32 mouse cellular contexts compared by ENCODE assay signal in the genomic region with DNA sequence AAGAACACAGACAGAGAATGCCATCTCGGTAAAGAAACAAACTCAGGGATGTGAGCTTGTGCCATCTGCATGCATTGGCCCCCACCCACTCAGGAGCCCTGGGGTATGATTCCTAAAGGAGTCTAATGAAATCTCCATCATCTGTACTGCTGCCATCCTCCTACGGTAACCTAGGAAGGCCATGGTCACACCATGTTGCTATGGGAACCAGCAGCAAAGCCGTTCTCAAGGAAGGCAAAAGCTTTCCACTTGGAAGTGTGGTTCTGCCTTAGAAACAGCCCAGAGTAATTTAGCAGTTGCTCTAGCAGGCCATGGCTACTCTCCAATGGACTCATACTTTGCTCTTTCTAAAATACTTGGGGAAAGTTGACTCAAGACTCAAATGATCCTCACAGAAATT. TPM values are rescaled to one million over a fixed set of nuclear protein-coding genes. Genes with fewer than 3 reads are reported as not detected.
DNase-seq lines count a peak whose midpoint lies in the region; ATAC-seq and TF ChIP-seq lines count a peak whose summit lies in the region.
"Had no signal": no experiment of that assay in that cellular context is flagged by ENCODE, and none has a peak within 500 bp of the region (broad histone marks: within the 10 kb centered on the region; RNA-seq: fewer than 3 reads in every experiment).

No protein-coding gene starts in this region.

- peak; percentile 14 for DNase-seq in forebrain, embryonic 14.5 days (ENCODE audit: low spot score)
- no peak for DNase-seq in hindbrain, embryonic 10.5 days (ENCODE audit: low spot score)
- DNase-seq in midbrain, embryonic 11.5 days (ENCODE audit: low spot score, missing footprints), result no peak
- DNase-seq in brain, embryonic 14.5 days (ENCODE audit: low read depth), result peak; percentile 49
- DNase-seq: adrenal gland, adult 8-10 months; cerebellum, adult 11 months; cerebellum, adult 9-11 months; gastrocnemius, postnatal 14 days; heart, postnatal 36 days; kidney, adult 18-20 months; kidney, postnatal 25 days; liver, embryonic 13.5 days; lung, adult 18-20 months; lung, postnatal 4 days; right cerebral cortex, postnatal 25 days; spleen, adult 18-20 months; thymus, postnatal 25 days had no signal

- TF ChIP-seq POLR2A in brain, embryonic 14.5 days (IDR thresholded peaks at IDR 0.05; ENCODE audit: borderline replicate concordance, extremely low read depth, insufficient read depth, insufficient read length, poor library complexity, severe bottlenecking), result no peak

- H3K9me3 ChIP-seq in forebrain, embryonic 14.5 days (replicated peaks; ENCODE audit: control insufficient read depth, low read length), result no peaks in the 10 kb centered on the region
- H3K9me3 ChIP-seq in forebrain, embryonic 12.5 days, result no peaks in the 10 kb centered on the region
- H3K9me3 ChIP-seq in hindbrain, embryonic 16.5 days (ENCODE audit: control insufficient read depth, low read length), result no peaks in the 10 kb centered on the region
- H3K9me3 ChIP-seq in hindbrain, embryonic 10.5 days, result no peaks in the 10 kb centered on the region
- H3K9me3 ChIP-seq in midbrain, embryonic 15.5 days, result no peaks in the 10 kb centered on the region
- no peaks in the 10 kb centered on the region for H3K9me3 ChIP-seq in midbrain, embryonic 11.5 days (ENCODE audit: control insufficient read depth, low read length)
- H3K9me3 ChIP-seq: forebrain, embryonic 13.5 days; G1E; heart, embryonic 15.5 days; kidney, embryonic 15.5 days; limb, embryonic 10.5 days; limb, embryonic 15.5 days; liver, embryonic 13.5 days; megakaryocyte, embryonic 14.5 days; neural tube, embryonic 13.5 days had no signal

- no peak for TF ChIP-seq CTCF in brain, embryonic 14.5 days (IDR thresholded peaks at IDR 0.05; ENCODE audit: borderline replicate concordance, extremely low read depth, insufficient read depth, insufficient read length)

- no peak overlapping the region for H3K27ac ChIP-seq in forebrain, embryonic 14.5 days (ENCODE audit: low read depth, low read length)
- H3K27ac ChIP-seq in forebrain, embryonic 12.5 days, result no peak overlapping the region
- no peak overlapping the region for H3K27ac ChIP-seq in hindbrain, embryonic 16.5 days (ENCODE audit: low read depth, low read length)
- no peak overlapping the region for H3K27ac ChIP-seq in hindbrain, embryonic 10.5 days
- no peak overlapping the region for H3K27ac ChIP-seq in midbrain, embryonic 15.5 days
- H3K27ac ChIP-seq in midbrain, embryonic 11.5 days (ENCODE audit: low read depth, low read length), result no peak overlapping the region
- H3K27ac ChIP-seq: forebrain, embryonic 13.5 days; heart, embryonic 15.5 days; hindbrain, embryonic 14.5 days; kidney, embryonic 15.5 days; limb, embryonic 10.5 days; limb, embryonic 15.5 days; liver, embryonic 13.5 days; neural tube, embryonic 13.5 days had no signal

- H3K4me2 ChIP-seq in forebrain, embryonic 14.5 days (ENCODE audit: low read length), result no peak overlapping the region
- no peak overlapping the region for H3K4me2 ChIP-seq in forebrain, embryonic 12.5 days
- no peak overlapping the region for H3K4me2 ChIP-seq in hindbrain, embryonic 16.5 days (ENCODE audit: low read length)
- H3K4me2 ChIP-seq in midbrain, embryonic 15.5 days, result no peak overlapping the region
- no peak overlapping the region for H3K4me2 ChIP-seq in midbrain, embryonic 11.5 days
- H3K4me2 ChIP-seq: forebrain, embryonic 13.5 days; heart, embryonic 15.5 days; hindbrain, embryonic 14.5 days; kidney, embryonic 15.5 days; limb, embryonic 15.5 days; liver, embryonic 13.5 days; neural tube, embryonic 13.5 days had no signal

- H3K36me3 ChIP-seq in forebrain, embryonic 14.5 days (ENCODE audit: control insufficient read depth, insufficient read depth, low read length), result no peaks in the 10 kb centered on the region
- no peaks in the 10 kb centered on the region for H3K36me3 ChIP-seq in forebrain, embryonic 12.5 days (replicated peaks)
- H3K36me3 ChIP-seq in hindbrain, embryonic 16.5 days (ENCODE audit: control insufficient read depth, insufficient read depth, low read length), result no peaks in the 10 kb centered on the region
- H3K36me3 ChIP-seq in hindbrain, embryonic 10.5 days, result no peaks in the 10 kb centered on the region
- H3K36me3 ChIP-seq in midbrain, embryonic 15.5 days (replicated peaks), result no peaks in the 10 kb centered on the region
- H3K36me3 ChIP-seq in midbrain, embryonic 11.5 days (ENCODE audit: control insufficient read depth, insufficient read depth, low read length), result no peaks in the 10 kb centered on the region
- H3K36me3 ChIP-seq: G1E; heart, embryonic 15.5 days; kidney, embryonic 15.5 days; limb, embryonic 10.5 days; limb, embryonic 15.5 days; liver, embryonic 13.5 days; neural tube, embryonic 13.5 days had no signal

- no peak for ATAC-seq in forebrain, embryonic 14.5 days
- ATAC-seq in forebrain, embryonic 12.5 days (ENCODE audit: low FRiP score), result no peak
- ATAC-seq in hindbrain, embryonic 16.5 days, result peak; percentile 58
- peak; percentile 67 for ATAC-seq in midbrain, embryonic 15.5 days (replicated peaks)
- ATAC-seq in midbrain, embryonic 11.5 days (ENCODE audit: low FRiP score), result no peak
- ATAC-seq: forebrain, embryonic 13.5 days; lung, postnatal 0 days had no signal

- no peak overlapping the region for H3K9ac ChIP-seq in forebrain, embryonic 14.5 days (ENCODE audit: low read length)
- no peak overlapping the region for H3K9ac ChIP-seq in forebrain, embryonic 12.5 days
- no peak overlapping the region for H3K9ac ChIP-seq in hindbrain, embryonic 16.5 days (ENCODE audit: low read depth, low read length)
- no peak overlapping the region for H3K9ac ChIP-seq in midbrain, embryonic 15.5 days
- no peak overlapping the region for H3K9ac ChIP-seq in midbrain, embryonic 11.5 days (ENCODE audit: low read length)
- H3K9ac ChIP-seq: forebrain, embryonic 13.5 days; heart, embryonic 15.5 days; hindbrain, embryonic 14.5 days; kidney, embryonic 15.5 days; limb, embryonic 15.5 days; liver, embryonic 13.5 days; neural tube, embryonic 13.5 days had no signal

- H3K27me3 ChIP-seq in forebrain, embryonic 14.5 days (replicated peaks; ENCODE audit: control insufficient read depth, insufficient read depth, low read length), result no peaks in the 10 kb centered on the region
- no peaks in the 10 kb centered on the region for H3K27me3 ChIP-seq in forebrain, embryonic 12.5 days
- no peaks in the 10 kb centered on the region for H3K27me3 ChIP-seq in hindbrain, embryonic 16.5 days (replicated peaks; ENCODE audit: control insufficient read depth, insufficient read depth, low read length)
- no peaks in the 10 kb centered on the region for H3K27me3 ChIP-seq in hindbrain, embryonic 10.5 days (ENCODE audit: insufficient read depth, poor library complexity, severe bottlenecking)
- no peaks in the 10 kb centered on the region for H3K27me3 ChIP-seq in midbrain, embryonic 15.5 days (replicated peaks)
- no peaks in the 10 kb centered on the region for H3K27me3 ChIP-seq in midbrain, embryonic 11.5 days (ENCODE audit: control insufficient read depth, insufficient read depth, low read length)
- H3K27me3 ChIP-seq: forebrain, embryonic 13.5 days; heart, embryonic 15.5 days; kidney, embryonic 15.5 days; limb, embryonic 15.5 days; liver, embryonic 13.5 days; neural tube, embryonic 13.5 days had no signal

- 54% methylated on average over 3 of the region's 3 CpGs for WGBS in forebrain, embryonic 14.5 days
- 60% methylated on average over 3 of the region's 3 CpGs for WGBS in forebrain, embryonic 12.5 days
- 45% methylated on average over 3 of the region's 3 CpGs for WGBS in hindbrain, embryonic 16.5 days
- WGBS in hindbrain, embryonic 10.5 days, result 72% methylated on average over 3 of the region's 3 CpGs
- 34% methylated on average over 3 of the region's 3 CpGs for WGBS in midbrain, embryonic 15.5 days
- WGBS in midbrain, embryonic 11.5 days, result 63% methylated on average over 3 of the region's 3 CpGs

- no peak overlapping the region for H3K4me3 ChIP-seq in forebrain, embryonic 14.5 days (ENCODE audit: low read depth, low read length)
- no peak overlapping the region for H3K4me3 ChIP-seq in forebrain, embryonic 12.5 days (replicated peaks)
- H3K4me3 ChIP-seq in hindbrain, embryonic 16.5 days (ENCODE audit: low read length), result no peak overlapping the region
- no peak overlapping the region for H3K4me3 ChIP-seq in hindbrain, embryonic 10.5 days
- H3K4me3 ChIP-seq in midbrain, embryonic 15.5 days, result no peak overlapping the region
- no peak overlapping the region for H3K4me3 ChIP-seq in midbrain, embryonic 11.5 days (ENCODE audit: low read depth, low read length)
- H3K4me3 ChIP-seq: erythroblast, embryonic 14.5 days; forebrain, embryonic 13.5 days; heart, embryonic 15.5 days; kidney, embryonic 15.5 days; limb, embryonic 10.5 days; limb, embryonic 15.5 days; liver, embryonic 13.5 days; megakaryocyte, embryonic 14.5 days; neural tube, embryonic 13.5 days had no signal

- no peaks in the 10 kb centered on the region for H3K4me1 ChIP-seq in forebrain, embryonic 14.5 days (ENCODE audit: control insufficient read depth, insufficient read depth, low read length)
- no peaks in the 10 kb centered on the region for H3K4me1 ChIP-seq in forebrain, embryonic 12.5 days
- peaks cover 3% of the 10 kb centered on the region; the same call in 1 of the 2 replicates for H3K4me1 ChIP-seq in hindbrain, embryonic 16.5 days (ENCODE audit: control insufficient read depth, insufficient read depth, low read depth, low read length)
- no peaks in the 10 kb centered on the region for H3K4me1 ChIP-seq in hindbrain, embryonic 10.5 days (replicated peaks)
- H3K4me1 ChIP-seq in midbrain, embryonic 15.5 days, result peaks cover 3% of the 10 kb centered on the region
- H3K4me1 ChIP-seq in midbrain, embryonic 11.5 days (ENCODE audit: control insufficient read depth, insufficient read depth, low read length), result no peaks in the 10 kb centered on the region
- H3K4me1 ChIP-seq: heart, embryonic 15.5 days; kidney, embryonic 15.5 days; limb, embryonic 10.5 days; liver, embryonic 13.5 days; megakaryocyte, embryonic 14.5 days; neural tube, embryonic 13.5 days had no signal

RNA-seq across cellular contexts. Expression of a gene that starts 26.8 kb away (rescaled TPM):
- polyA plus RNA-seq in forebrain, embryonic 14.5 days (2014; fragmentation: Nextera tagmentation; extraction: Ambion mirVana), result not detected in 2 replicates
- polyA plus RNA-seq in forebrain, embryonic 12.5 days (2016; fragmentation: Nextera tagmentation; extraction: Ambion mirVana), result not detected in 2 replicates
- not detected in 2 replicates for polyA plus RNA-seq in hindbrain, embryonic 16.5 days (2015; fragmentation: Nextera tagmentation; extraction: Ambion mirVana)
- not detected in 2 replicates for polyA plus RNA-seq in hindbrain, embryonic 10.5 days (2016; fragmentation: Nextera tagmentation; extraction: Ambion mirVana)
- 0.04 TPM in 1 of 2 replicates, not detected in the other for polyA plus RNA-seq in midbrain, embryonic 15.5 days (2015; fragmentation: Nextera tagmentation; extraction: Ambion mirVana)
- not detected in 2 replicates for polyA plus RNA-seq in midbrain, embryonic 11.5 days (2014; fragmentation: Nextera tagmentation; extraction: Ambion mirVana)
- polyA plus RNA-seq in brain, embryonic 14.5 days (2012; rRNA removed), result 0.19 and 0.25 TPM in 2 replicates
- polyA plus RNA-seq: erythroblast, embryonic 14.5 days; forebrain, embryonic 13.5 days; G1E; heart, embryonic 15.5 days; intestine, embryonic 14.5 days; kidney, embryonic 15.5 days; liver, embryonic 13.5 days; lung, postnatal 0 days had no signal

Comparison
In these comparisons a context has a peak if more than half of its experiments do, and no peak if none do; other contexts are left out.
1. ATAC-seq: peak in hindbrain, embryonic 16.5 days (single experiment) and midbrain, embryonic 15.5 days (single experiment); none in forebrain, embryonic 14.5 days (single experiment), forebrain, embryonic 12.5 days (single experiment) and midbrain, embryonic 11.5 days (single experiment).
2. DNase-seq: peak in forebrain, embryonic 14.5 days (single experiment) and brain, embryonic 14.5 days (single experiment); none in hindbrain, embryonic 10.5 days (single experiment) and midbrain, embryonic 11.5 days (single experiment).